Mouse (Mus musculus): ENCODE measurements around the gene Ccdc22. TPM values are rescaled to one million over a fixed set of nuclear protein-coding genes. Genes with fewer than 3 reads are reported as not detected.

Ccdc22 gene
- 10 to 100 TPM; 20.9 to 25.2 TPM for total RNA-seq (2021)

DNA sequence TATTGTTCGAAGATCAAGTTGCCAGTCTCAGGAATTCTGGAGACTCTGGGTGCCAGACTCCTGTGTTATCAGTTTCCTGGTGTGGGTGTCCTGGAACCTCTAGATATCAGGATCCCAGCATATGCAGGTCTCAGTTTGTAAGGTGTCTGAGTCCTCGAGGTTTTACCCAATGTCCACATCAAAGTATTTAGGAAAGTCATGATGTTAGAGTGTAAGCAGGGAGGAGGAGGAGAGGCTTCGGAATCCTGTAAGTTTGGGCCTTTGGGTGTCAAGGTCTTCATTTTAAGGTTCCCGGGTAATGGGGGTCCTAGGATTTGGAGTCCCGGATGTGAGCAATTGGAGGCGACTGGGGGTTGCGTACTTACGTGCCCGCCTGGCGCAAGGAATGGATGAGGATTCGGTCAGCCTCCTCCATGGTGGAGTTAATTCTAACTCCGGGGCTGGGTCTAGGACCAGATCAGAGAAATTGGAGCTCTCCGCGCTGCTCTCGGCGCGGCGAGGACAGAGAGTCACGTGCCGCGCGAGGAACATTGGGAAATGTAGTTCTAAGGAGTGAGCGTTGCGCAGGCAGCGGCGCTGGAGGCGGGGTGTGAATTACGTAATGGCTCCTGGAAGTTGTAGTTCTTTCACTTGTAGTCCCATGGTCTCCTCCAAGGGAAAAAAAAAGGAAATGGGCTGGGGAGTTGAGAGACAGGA, at the start of gene Ccdc22:
Gene Ccdc22 (minus strand): TSS at position 639 of the 696 bp plus-strand sequence.
- DNase-seq (ENCODE audit: extremely low spot score in 1 of 2, low spot score in 1 of 2), result peak; percentile 54 to 61

DNA sequence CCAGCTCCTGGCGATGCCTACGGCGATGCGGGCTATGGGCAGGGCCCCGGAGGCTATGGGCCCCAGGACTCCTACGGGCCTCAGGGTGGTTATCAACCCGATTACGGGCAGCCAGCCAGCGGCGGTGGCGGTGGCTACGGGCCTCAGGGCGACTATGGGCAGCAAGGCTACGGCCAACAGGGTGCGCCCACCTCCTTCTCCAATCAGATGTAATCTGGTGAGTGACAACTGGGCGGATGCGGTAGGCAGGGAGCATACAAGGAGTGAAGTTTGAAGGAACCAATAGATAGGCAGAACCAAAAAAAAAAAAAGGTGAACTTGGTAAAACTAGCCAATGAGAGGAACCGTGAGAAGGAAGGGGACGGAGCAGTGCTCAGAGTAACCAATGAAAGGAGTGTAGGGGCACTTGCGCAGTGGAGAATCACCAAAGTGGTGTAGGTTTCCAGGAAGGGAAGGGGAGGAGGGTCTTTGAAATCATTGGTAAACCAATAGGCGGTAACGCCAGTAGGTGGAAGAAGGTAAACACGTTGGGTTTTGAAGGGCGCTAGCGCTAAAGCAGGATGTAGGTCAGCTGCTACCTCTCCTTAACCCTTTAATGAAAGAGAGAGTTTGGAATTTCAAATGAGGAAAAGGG, 43.5 kb upstream of the Ccdc22 start:
- peak in 1 of 2 experiments; percentile 52 for DNase-seq (ENCODE audit: extremely low spot score in 1 of 2, low spot score in 1 of 2)

DNA sequence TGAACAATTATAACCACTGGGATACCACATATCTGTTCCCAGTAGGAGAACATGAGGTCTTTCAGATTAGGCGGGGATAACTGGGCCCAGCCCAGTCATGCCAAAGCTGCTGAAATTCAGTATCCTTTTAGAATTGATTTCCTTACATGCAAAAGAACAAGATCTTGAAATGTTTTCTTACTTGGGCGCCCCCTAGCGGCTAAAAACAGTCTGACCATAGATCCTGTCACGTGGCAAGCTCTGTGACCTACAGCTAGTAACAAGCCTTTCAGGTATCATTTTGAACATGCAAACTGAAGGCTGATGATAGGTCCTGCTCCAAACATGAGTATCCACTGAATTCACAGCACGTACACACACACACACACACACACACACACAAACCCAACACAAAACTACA, 40.0 kb upstream of the Ccdc22 start:
- peak in 1 of 2 experiments; percentile 89 for DNase-seq (ENCODE audit: extremely low spot score in 1 of 2, low spot score in 1 of 2)

DNA sequence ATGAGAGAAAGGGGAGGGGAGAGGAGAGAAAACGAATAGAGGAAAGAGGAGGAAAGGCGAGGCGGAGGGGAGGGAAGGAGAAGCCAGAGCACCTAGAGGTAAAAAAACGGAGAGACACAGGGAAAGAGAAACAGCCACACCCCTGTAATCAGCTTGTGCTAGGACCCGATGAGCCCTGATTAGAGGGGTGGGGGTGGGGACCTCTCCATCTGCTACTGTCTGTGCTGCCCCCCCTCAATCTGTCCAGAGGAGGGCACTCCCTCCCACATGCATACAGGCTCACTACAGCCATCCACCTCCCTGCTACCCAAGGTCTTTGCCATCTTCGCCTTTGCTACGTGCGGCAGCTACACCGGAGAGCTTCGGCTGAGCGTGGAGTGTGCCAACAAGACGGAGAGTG, 35.5 kb upstream of the Ccdc22 start:
- no peak for DNase-seq (ENCODE audit: extremely low spot score in 1 of 2, low spot score in 1 of 2)

DNA sequence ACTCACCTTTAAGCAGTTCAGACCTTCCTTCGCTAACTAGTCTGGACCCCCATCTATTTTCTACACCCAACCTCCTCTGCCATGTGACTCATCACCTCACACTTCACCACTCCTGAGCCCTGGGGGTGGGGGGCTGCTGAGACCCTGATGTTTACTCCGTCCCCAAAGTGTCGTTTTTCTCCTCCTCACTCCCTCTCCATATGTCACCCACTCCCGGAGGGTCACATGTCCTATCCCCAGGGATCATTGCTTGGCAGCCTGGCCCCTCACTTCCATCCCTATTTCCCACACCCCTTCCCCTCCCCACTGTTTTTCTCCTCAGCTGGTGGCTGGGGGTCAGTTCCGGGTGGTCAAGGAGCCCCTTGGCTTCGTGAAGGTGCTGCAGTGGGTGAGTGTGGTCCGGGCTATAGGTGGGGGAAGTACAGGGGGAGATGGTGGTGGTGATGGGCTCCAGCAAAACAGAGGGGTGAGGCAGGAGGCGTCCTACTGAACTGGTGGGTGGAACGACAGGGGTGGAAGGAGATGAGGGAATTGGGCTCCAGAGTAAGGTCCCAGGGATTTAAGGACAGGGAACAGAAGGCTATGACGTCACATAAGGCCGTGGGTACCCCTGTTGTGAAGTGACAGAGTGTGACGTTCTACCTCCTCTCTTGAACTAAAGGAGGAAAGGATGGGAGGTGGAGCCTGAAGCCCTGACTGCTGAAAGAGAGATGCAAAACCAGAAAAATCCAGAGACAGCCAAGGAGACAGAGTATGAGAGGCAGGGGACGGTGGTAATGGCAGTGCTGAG, 34.4 kb upstream of the Ccdc22 start:
- no peak for DNase-seq (ENCODE audit: extremely low spot score in 1 of 2, low spot score in 1 of 2)

DNA sequence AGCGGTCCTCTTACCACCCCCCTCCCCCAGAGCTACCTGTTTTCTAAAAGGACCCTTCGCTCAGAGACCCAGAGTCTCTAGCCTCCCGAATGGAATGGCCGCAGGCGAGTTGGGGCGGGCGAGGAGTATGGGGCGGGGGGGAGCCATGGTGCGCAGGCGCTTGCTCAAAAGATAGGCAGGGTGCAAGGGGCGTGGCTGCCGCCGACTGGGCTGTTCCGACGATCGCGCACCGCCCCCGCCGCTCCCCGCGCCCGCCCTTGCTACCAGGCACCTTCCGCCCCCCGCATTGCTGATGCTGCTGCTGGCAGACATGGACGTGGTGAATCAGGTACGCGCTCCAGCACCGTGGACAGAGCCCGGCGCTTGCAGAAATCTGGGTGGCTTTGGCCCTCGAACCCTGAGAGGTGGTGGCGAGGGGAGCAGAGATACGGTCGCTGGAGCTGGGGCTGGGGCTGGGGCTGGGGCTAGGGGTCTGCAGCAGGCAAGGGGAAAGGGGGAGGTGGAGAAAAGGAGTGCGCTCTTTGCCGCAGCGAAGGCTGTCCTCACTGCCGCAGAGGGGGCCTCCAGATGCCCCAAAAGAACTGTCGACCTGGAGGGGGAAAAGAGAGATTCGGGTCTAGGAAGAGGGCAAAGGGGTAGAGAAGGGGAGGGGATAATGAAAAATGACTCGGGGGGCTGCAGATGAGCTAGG, 33.2 kb upstream of the Ccdc22 start, which contains the start of gene Syp:
Gene Syp (plus strand): TSS at position 71 of the 691 bp plus-strand sequence.
- DNase-seq (ENCODE audit: extremely low spot score in 1 of 2, low spot score in 1 of 2), result peak; percentile 79 to 81

DNA sequence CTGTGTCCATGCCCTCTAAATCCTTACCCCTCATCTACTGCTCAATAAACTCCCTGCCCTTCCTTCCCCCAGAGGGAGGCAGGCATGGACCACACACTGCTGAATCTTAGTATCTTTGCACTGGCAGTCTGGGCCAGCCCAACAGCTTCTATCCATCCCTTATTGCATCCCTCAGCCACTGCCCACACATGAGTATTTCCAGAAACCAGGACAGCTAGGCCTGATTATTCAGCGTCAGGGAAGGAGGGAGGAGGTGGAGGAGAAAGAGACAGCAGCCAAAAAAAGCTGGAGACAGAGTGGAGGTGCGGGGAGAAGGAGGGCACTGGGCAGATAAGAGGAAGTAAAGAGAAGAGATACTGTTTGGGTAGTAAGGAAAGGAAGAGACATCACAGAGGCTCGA, 29.8 kb upstream of the Ccdc22 start:
- no peak for DNase-seq (ENCODE audit: extremely low spot score in 1 of 2, low spot score in 1 of 2)

DNA sequence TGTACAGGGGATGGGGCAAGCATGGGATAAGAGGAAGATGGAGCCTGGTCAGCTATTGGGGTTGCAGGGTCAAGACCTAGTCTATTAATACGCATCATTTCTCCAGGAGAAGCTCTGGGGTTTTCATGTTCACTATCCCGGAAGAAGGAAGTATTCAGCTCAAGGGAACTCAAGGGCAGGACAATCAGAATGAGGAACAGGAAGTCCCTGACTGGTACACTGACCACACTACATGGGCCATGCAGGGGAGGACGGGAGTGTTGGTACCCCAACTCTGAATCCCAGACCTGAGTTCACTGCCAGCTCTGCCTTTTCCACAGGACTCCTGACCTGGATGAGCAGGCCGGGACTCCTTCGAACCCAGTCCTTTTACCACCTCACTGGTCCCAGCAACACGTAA, 27.2 kb upstream of the Ccdc22 start:
- no peak for DNase-seq (ENCODE audit: extremely low spot score in 1 of 2, low spot score in 1 of 2)

DNA sequence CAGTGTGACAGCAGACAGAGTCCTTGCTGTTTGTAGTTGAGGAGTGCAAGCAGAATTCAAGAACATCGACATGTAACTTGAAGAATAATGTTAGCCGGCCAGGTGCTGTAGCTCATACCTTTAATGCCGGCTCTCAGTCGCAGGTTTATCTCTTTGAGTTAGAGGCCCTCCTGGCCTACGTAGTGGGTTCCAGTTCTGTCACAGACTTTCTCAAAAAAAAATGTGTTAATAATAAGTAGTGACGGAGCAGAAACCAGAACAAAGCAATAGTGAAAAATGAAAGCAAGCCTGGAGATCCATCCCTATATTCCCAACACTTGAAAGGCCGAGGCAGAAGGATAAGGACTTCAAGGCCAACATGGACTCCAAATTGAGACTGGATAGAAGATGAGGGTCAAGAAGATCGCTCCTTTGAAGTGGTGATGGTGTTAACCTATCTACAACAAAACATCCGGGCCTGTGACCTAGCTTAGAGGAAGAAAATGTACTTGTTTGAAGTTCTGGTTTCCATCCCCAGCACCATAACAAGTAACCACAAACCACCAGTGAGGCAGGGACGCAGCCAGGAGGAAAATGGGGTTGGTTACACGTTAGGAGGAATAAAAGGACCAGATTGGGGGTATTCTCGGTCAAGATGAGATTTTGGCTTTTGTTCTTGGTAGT, 12.7 kb upstream of the Ccdc22 start:
- no peak for DNase-seq (ENCODE audit: extremely low spot score in 1 of 2, low spot score in 1 of 2)

DNA sequence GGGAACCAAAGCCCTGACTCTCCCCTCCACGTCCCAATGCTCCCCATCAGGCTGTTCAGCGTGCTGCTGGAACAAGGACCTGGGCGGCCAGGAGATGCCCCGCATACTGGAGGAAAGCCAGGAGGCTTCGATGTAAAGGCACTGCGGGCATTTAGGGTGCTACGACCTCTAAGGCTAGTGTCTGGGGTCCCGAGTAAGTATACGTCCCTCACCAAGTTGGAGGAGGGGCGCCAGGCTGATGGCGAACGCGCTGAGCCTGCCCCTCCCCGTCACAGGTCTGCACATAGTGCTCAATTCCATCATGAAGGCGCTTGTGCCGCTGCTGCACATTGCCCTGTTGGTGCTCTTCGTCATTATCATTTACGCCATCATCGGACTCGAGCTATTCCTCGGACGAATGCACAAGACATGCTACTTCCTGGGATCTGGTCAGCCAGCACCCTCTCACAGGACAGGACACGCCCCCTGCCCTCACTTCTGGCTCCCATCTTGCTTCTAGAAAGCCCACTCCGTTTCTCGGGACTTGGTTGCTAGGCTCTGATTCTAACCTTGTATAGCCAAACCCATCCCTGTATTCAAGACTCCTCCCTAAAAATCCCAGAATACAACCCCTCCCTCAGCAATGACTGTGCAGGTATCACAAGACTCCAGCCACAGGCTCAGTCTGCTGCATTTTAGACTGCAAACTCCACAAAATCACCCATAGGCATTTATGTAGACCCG, 5.4 kb upstream of the Ccdc22 start:
- peak in 1 of 2 experiments; percentile 6 for DNase-seq (ENCODE audit: extremely low spot score in 1 of 2, low spot score in 1 of 2)

DNA sequence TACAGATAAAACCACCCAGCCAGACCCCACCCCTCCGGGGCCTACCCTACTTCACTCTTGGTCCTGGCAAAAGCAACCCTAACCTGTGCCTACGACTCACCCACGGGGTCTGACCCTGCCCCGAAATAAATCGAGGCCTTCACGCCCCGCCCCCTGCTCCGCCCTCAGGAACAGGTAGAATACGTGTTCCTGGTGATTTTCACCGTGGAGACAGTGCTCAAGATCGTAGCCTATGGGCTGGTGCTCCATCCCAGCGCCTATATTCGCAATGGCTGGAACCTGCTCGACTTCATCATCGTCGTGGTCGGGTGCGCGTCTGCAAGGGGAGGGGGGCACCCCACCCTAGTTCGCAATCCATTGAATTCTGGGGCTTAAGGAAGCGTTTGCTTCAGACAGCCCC, 4.7 kb upstream of the Ccdc22 start:
- no peak for DNase-seq (ENCODE audit: extremely low spot score in 1 of 2, low spot score in 1 of 2)

DNA sequence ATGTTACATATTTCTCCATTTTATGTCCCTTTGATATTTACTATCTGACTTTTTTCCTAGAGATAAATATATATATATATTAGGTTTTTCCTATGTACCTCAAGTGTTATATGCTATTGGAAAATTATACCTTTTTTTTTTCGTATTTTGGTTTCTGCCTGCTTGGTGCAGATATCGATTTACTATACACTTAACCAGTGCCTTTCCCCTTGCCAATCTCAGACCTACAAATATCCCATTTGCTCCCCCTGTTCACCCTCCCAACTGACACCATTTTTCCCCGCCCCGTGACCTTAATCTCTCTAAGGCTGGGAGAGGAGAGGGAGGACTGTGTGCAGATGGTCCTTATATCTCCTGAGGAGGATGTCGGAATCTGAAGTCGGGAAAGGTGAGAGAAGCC, 1.5 kb upstream of the Ccdc22 start, which contains the start of gene Cacna1f:
Gene Cacna1f (plus strand): TSS at position 301 of the 400 bp plus-strand sequence.
- DNase-seq (ENCODE audit: extremely low spot score in 1 of 2, low spot score in 1 of 2), result no peak

DNA sequence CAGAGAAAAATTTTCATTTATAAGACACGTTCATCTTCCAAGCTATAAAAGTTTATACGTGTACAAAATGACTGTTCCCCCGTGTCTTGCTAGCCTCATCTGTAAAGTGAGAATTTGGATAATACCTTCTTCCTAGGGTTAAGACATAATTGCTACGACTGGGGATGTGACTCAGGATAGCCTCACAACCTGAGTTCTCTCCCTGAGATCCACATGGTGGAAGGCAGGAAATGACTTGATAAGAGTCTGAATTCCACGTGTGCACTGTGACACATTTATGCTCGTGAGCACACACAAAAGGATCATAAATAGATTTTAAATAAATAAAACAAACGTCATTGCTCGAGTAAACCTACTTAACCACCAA, 241 bp upstream of the Ccdc22 start:
- no peak for DNase-seq (ENCODE audit: extremely low spot score in 1 of 2, low spot score in 1 of 2)

DNA sequence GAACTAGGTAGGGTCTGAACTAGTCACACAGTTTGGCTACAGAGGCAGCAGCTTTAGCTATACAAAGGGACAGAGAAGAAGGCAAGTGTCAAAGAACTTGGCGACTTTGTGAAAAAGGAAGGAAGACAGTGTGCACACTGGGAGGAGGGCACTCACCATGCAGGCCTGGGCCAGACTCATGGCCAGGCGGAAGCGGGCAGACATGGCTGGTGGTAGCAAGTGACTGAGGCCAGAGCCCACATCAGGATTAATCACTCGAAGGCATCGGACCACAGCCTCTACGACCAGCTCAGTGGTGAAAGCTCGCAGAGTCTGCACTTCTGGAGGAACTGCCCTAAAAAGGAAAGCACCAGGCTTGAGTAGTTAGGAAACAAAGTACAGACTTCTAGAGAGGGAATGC, 1.3 kb downstream of the Ccdc22 start:
- DNase-seq (ENCODE audit: extremely low spot score in 1 of 2, low spot score in 1 of 2), result no peak

DNA sequence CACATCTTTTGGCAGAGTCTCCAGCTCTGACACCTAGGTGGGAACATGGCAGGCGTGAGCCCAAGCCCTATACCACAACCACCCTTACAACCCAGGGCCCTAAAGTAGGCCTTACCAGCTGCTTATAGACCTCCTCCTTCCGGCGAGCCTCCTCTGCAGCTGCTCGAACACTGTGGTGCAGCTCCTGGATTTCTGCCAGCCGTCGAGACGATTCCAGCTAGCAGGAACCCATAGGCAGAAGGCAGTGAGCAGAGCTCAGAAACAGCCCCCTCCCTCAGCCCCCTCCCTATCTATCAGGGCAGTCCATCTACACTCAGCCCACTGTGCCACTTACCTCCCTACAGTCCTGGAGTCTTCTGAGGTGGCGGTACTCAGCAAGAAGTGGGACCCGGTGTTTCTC, 9.9 kb downstream of the Ccdc22 start:
- DNase-seq (ENCODE audit: extremely low spot score in 1 of 2, low spot score in 1 of 2), result no peak

DNA sequence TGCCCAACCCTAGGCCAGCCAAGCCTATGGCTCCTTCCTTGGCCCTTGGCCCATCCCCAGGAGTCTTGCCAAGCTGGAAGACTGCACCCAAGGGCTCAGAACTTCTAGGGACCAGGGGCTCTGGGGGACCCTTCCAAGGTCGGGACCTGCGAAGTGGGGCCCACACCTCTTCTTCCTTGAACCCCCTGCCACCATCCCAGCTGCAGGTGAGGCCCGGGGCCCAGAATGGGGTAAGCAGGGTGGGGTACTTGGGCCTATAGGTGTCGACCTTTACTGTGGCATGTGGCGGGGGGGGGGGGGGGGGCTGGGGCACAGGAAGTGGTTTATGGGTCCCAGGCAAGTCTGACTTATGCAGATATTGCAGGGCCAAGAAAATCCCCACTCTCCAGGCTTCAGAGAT, 19.0 kb downstream of the Ccdc22 start:
- no peak for DNase-seq (ENCODE audit: extremely low spot score in 1 of 2, low spot score in 1 of 2)

DNA sequence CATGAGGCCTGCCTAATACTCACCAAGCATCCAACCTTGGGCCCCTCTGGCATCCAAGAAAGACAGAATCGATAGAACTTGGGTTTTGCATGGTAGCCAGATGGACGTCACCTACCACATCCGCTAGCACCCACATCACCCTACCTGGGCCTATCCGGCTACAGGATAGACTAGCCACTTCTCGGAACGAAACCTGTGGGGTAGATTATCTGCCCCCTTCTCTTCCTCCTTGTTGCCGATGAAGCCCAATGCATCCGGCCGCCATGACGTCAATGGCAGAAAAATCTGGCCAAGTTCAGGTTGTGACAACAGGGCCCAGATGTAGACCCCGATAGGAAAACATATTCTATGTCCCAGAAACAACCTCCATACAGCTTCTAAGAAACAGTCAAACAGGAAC, 21.4 kb downstream of the Ccdc22 start:
- DNase-seq (ENCODE audit: extremely low spot score in 1 of 2, low spot score in 1 of 2), result no peak

DNA sequence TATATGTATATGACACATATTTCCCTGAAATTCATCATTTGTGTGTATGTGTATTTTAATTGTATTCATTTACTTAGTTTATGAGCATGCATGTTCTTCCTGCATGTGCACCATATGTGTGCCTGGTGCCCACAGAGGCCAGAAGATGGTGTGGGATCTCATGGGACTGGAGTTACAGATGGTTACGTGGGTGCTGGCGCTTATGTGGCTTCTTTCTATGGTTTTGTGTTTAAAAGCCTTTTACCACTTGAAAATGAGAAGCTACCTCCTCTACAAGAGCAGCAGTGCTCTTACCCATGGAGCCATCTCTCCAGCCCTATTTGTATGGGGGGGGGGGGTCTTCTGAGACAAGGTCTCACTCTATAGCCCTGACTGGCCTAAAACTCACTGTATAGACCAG, 24.2 kb downstream of the Ccdc22 start:
- no peak for DNase-seq (ENCODE audit: extremely low spot score in 1 of 2, low spot score in 1 of 2)

DNA sequence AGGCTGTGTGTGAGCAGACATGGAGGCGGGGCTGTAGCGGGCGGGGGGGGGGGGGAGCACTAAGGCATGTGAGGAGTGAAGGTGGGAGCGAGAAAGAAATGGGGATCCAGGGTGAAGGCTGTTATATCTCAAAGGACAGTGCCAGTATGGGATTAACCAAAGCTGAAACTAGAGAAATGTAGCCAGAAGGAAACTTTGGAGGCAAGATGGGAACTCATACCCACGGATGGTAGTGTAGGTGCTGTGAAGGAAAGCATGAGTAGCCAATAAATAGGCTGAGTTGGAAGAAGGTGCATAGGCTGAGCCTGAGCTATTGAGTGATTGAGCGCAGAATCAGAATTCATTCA, 30.5 kb downstream of the Ccdc22 start:
- DNase-seq (ENCODE audit: extremely low spot score in 1 of 2, low spot score in 1 of 2), result no peak
